Mouse (Mus musculus): ENCODE measurements at regions not wholly inside any gene's neighbourhood (a gene's known extent, or its start where the extent isn't known, plus 50 kb on each side); places are given as distances from the start of the nearest gene placed in this dataset.
"Not testable (repeated sequence)": the region's sequence is repeated elsewhere in the genome, so short reads cannot be mapped to it uniquely, and the experiment has no call there.

GRCm38 (mm10) chr2:149203896-149204295 lies 186.9 kb upstream of the Gm10750 start:
- DNase-seq (ENCODE audit: low read depth, low spot score) = no peak

GRCm38 (mm10) chr2:149195736-149196135 lies 178.7 kb upstream of the Gm10750 start:
- peak; percentile 5 for DNase-seq (ENCODE audit: low read depth, low spot score)

GRCm38 (mm10) chr2:149158434-149158833 lies 141.4 kb upstream of the Gm10750 start:
- DNase-seq (ENCODE audit: low read depth, low spot score) = not testable (repeated sequence)

GRCm38 (mm10) chr2:149109551-149109950 lies 92.5 kb upstream of the Gm10750 start:
- not testable (repeated sequence) for DNase-seq (ENCODE audit: low read depth, low spot score)

- no peak for DNase-seq (ENCODE audit: low read depth, low spot score)
These were observed 75.1 kb upstream of the Gm10750 start for GRCm38 (mm10) chr2:149092146-149092545.
